Mouse (Mus musculus): ENCODE data around the gene Pknox2. TPM values are rescaled to one million over a fixed set of nuclear protein-coding genes. Genes with fewer than 3 reads are reported as not detected.
A peak's percentile ranks its signal among the peaks of the same experiment; 100 is the strongest.

Gene Pknox2
- total RNA-seq, 2 experiments from 2014 or later: 39.5 to 42.9 TPM

- DNase-seq (ENCODE audit: low spot score): peak; percentile 47
Observed at GRCm38 (mm10) chr9:36990626-36991368, 156.4 kb downstream of the Pknox2 start.

- no peak for DNase-seq (ENCODE audit: low spot score)
Observed at GRCm38 (mm10) chr9:36989991-36990390, 157.2 kb downstream of the Pknox2 start.

GRCm38 (mm10) chr9:36985233-36985632, 162.0 kb downstream of the Pknox2 start:
- no peak for DNase-seq (ENCODE audit: low spot score)

GRCm38 (mm10) chr9:36976596-36977362, 170.4 kb downstream of the Pknox2 start:
- no peak for DNase-seq (ENCODE audit: low spot score)

GRCm38 (mm10) chr9:36973486-36974227, 173.6 kb downstream of the Pknox2 start:
- peak; percentile 55 for DNase-seq (ENCODE audit: low spot score)

- DNase-seq (ENCODE audit: low spot score): no peak
Observed at GRCm38 (mm10) chr9:36972089-36972488, 175.1 kb downstream of the Pknox2 start.

- no peak for DNase-seq (ENCODE audit: low spot score)
Observed at GRCm38 (mm10) chr9:36971066-36971465, 176.1 kb downstream of the Pknox2 start.

- DNase-seq (ENCODE audit: low spot score): peak; percentile 92
Observed at GRCm38 (mm10) chr9:36970651-36971050, 176.6 kb downstream of the Pknox2 start.

GRCm38 (mm10) chr9:36969131-36969530, 178.1 kb downstream of the Pknox2 start:
- peak; percentile 71 for DNase-seq (ENCODE audit: low spot score)

- DNase-seq (ENCODE audit: low spot score): peak; percentile 68
Observed at GRCm38 (mm10) chr9:36968713-36969112, 178.5 kb downstream of the Pknox2 start.

- no peak for DNase-seq (ENCODE audit: low spot score)
Observed at GRCm38 (mm10) chr9:36968236-36968635, 179.0 kb downstream of the Pknox2 start.

- no peak for DNase-seq (ENCODE audit: low spot score)
Observed at GRCm38 (mm10) chr9:36965720-36966119, 181.5 kb downstream of the Pknox2 start.

- no peak for DNase-seq (ENCODE audit: low spot score)
Observed at GRCm38 (mm10) chr9:36964230-36964629, 183.0 kb downstream of the Pknox2 start.

- DNase-seq (ENCODE audit: low spot score): no peak
Observed at GRCm38 (mm10) chr9:36963512-36963911, 183.7 kb downstream of the Pknox2 start.

- DNase-seq (ENCODE audit: low spot score): no peak
Observed at GRCm38 (mm10) chr9:36961874-36962273, 185.3 kb downstream of the Pknox2 start.

- DNase-seq (ENCODE audit: low spot score): no peak
Observed at GRCm38 (mm10) chr9:36961153-36961552, 186.1 kb downstream of the Pknox2 start.

GRCm38 (mm10) chr9:36951133-36951484, 196.1 kb downstream of the Pknox2 start:
- DNase-seq (ENCODE audit: low spot score): no peak

- DNase-seq (ENCODE audit: low spot score): no peak
Observed at GRCm38 (mm10) chr9:36950271-36951132, 196.7 kb downstream of the Pknox2 start.

- DNase-seq (ENCODE audit: low spot score): peak; percentile 66
Observed at GRCm38 (mm10) chr9:36948181-36948580, 199.0 kb downstream of the Pknox2 start.

- DNase-seq (ENCODE audit: low spot score): peak; percentile 81
Observed at GRCm38 (mm10) chr9:36947056-36947694, 200.0 kb downstream of the Pknox2 start.

GRCm38 (mm10) chr9:36944843-36945242, 202.4 kb downstream of the Pknox2 start:
- DNase-seq (ENCODE audit: low spot score): peak; percentile 51

Data from gastrocnemius, adult 18-20 months (tissue).